Mouse (Mus musculus) ES-E14 (cell line): ENCODE measurements at regions not wholly inside any gene's neighbourhood (a gene's known extent, or its start where the extent isn't known, plus 50 kb on each side); places are given as distances from the start of the nearest gene placed in this dataset.

Experiments used
- DNase-seq: peaks from one replicate; pipeline ENCODE4 v3.0.0-alpha.2; 2013; ENCODE audit warnings: low read depth, low spot score
- H3K27ac ChIP-seq: 2 replicates; pipeline ENCODE4 v1.5.1; 2012; ENCODE audit warnings: low read depth, mild to moderate bottlenecking, low read length, moderate library complexity, mixed read lengths; ENCODE audit not compliant: poor library complexity, insufficient read depth, severe bottlenecking
- H3K36me3 ChIP-seq: 2 replicates; pipeline ENCODE4 v1.6.1; 2012; ENCODE audit warnings: mild to moderate bottlenecking, low read length, moderate library complexity, mixed read lengths; ENCODE audit not compliant: control insufficient read depth, poor library complexity, insufficient read depth, severe bottlenecking
- H3K4me1 ChIP-seq, 2 experiments: fragments of 150-350 bp in 1 of 2; sonication (generic) in 1 of 2; 2 replicates each; pipeline ENCODE4 v1.6.1; 2012; ENCODE audit warnings: low read length in 2 of 2, mild to moderate bottlenecking in 1 of 2, mixed read lengths in 1 of 2; ENCODE audit not compliant: control insufficient read depth in 2 of 2, insufficient read depth in 2 of 2, poor library complexity in 1 of 2
- H3K4me3 ChIP-seq, 2 experiments: fragments of 150-350 bp in 1 of 2; sonication (generic) in 1 of 2; 2 replicates each; pipeline ENCODE4 v1.5.1; 2012; ENCODE audit warnings: low read length in 2 of 2, low read depth in 1 of 2, mild to moderate bottlenecking in 1 of 2, mixed read lengths in 1 of 2; ENCODE audit not compliant: insufficient read depth in 1 of 2, poor library complexity in 1 of 2, severe bottlenecking in 1 of 2
- H3K9ac ChIP-seq: 2 replicates; pipeline ENCODE4 v1.6.1; 2012; ENCODE audit warnings: low read depth, mild to moderate bottlenecking, low read length, mixed read lengths; ENCODE audit not compliant: poor library complexity, insufficient read depth, severe bottlenecking
- H3K9me3 ChIP-seq: fragments of 150-350 bp; sonication (generic); 2 replicates; pipeline ENCODE4 v1.6.1; 2012; ENCODE audit warnings: low read depth, mild to moderate bottlenecking, low read length; ENCODE audit not compliant: control insufficient read depth, insufficient read depth
- CHD2 ChIP-seq: IDR thresholded peaks from 2 replicates; pipeline ENCODE4 v1.6.1; 2014; ENCODE audit warnings: mild to moderate bottlenecking, low read depth, low read length, inconsistent platforms
- HCFC1 ChIP-seq: IDR thresholded peaks from 2 replicates; pipeline ENCODE4 v1.6.1; 2012; ENCODE audit warnings: low read length, inconsistent platforms, borderline replicate concordance; ENCODE audit not compliant: insufficient read depth
- MAFK ChIP-seq: IDR thresholded peaks from 2 replicates; pipeline ENCODE4 v1.6.1; 2014; ENCODE audit warnings: mild to moderate bottlenecking, low read depth, low read length, inconsistent platforms; ENCODE audit not compliant: insufficient read depth
- ZC3H11A ChIP-seq: IDR thresholded peaks from 2 replicates; pipeline ENCODE4 v1.6.1; 2012; ENCODE audit warnings: low read depth, mild to moderate bottlenecking, inconsistent platforms, low read length, borderline replicate concordance
- ZNF384 ChIP-seq: IDR thresholded peaks from 2 replicates; pipeline ENCODE4 v1.6.1; 2012; ENCODE audit warnings: low read depth, low read length, inconsistent platforms
- in situ Hi-C, 2 experiments: fragments of 600-800 bp; cut with MboI; formaldehyde crosslinking; loops; one replicate each; pipeline ENCODE4 v1.15.1; 2025; ENCODE audit warnings: low sequenced_read_pairs in 2 of 2, inconsistent platforms in 1 of 2; ENCODE audit not compliant: unreplicated experiment in 2 of 2

DNA sequence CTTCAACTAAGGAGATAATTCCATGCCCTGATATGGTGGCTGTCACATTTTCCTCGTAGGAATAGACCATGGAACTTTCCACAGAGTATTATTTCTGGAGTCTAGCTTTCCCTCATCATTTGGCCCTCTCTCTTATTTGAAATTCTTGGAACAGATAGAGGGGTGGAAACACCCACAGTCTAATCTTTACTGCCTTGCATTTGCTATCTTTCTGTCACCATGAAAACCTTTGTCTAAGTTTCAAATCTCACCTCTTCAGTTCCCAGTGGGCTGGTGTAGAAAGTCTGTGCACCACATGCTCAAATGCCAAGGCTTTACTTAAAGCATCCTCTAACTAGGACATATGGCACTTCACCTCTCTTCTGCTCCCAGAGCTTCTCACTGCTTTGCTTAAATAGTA, 187.3 kb upstream of the Cdh9 start:
- H3K9ac ChIP-seq, result no peak overlapping the region
- H3K27ac ChIP-seq, result no peak overlapping the region
- no peak overlapping the region for H3K4me3 ChIP-seq
- no peak for TF ChIP-seq HCFC1
- no peak for TF ChIP-seq MAFK
- no peak for TF ChIP-seq ZC3H11A
- DNase-seq, result no peak
- no peaks in the 10 kb centered on the region for H3K9me3 ChIP-seq
- in situ Hi-C loops, result no loop called here
- H3K4me1 ChIP-seq, result no peaks in the 10 kb centered on the region
- no peaks in the 10 kb centered on the region for H3K36me3 ChIP-seq

DNA sequence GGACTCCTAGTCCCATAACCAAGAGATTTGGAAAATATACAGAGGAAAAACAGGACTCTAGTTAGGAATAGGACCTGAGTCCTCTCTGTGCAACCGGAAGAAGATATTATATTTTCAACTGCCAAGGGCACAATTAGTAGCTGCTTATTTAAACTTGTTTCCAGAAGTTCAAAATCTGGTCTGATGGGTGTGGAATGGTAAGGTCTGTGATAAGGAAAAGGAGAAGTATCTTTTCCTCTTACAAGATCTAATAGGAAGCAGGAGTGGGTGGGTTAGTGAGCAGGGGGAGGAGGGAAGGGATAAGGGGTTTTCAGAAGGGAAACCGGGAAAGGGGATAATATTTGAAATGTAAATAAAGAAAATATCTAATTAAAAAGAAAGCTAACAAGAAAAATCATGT, 173.4 kb upstream of the Cdh9 start:
- Histone ChIP-seq H3K4me3 (no peak overlapping the region), H3K36me3 (no peaks in the 10 kb centered on the region), H3K27ac (no peak overlapping the region), H3K4me1 (no peaks in the 10 kb centered on the region), H3K9ac (no peak overlapping the region), H3K9me3 (no peaks in the 10 kb centered on the region)
- TF ChIP-seq CHD2, result no peak
- TF ChIP-seq MAFK, result no peak
- no peak for TF ChIP-seq ZNF384
- no peak for TF ChIP-seq ZC3H11A
- no peak for TF ChIP-seq HCFC1
- no peak for DNase-seq
- in situ Hi-C loops, result no loop called here

- no peak overlapping the region for H3K27ac ChIP-seq
- H3K9me3 ChIP-seq, result no peaks in the 10 kb centered on the region
- no peaks in the 10 kb centered on the region for H3K4me1 ChIP-seq
- in situ Hi-C loops, result no loop called here
- DNase-seq, result no peak
- no peak for TF ChIP-seq MAFK
- TF ChIP-seq ZNF384, result no peak
- no peak for TF ChIP-seq HCFC1
- no peak for TF ChIP-seq ZC3H11A
- no peak for TF ChIP-seq CHD2
- no peak overlapping the region for H3K4me3 ChIP-seq
- H3K9ac ChIP-seq, result no peak overlapping the region
- no peaks in the 10 kb centered on the region for H3K36me3 ChIP-seq
These were observed 172.2 kb upstream of the Cdh9 start for GRCm38 (mm10) chr15:16556338-16556737.

GRCm38 (mm10) chr15:16566155-16566732, 162.3 kb upstream of the Cdh9 start:
- in situ Hi-C loops, result no loop called here
- TF ChIP-seq MAFK (no peak), ZNF384 (no peak), HCFC1 (no peak), ZC3H11A (no peak), CHD2 (no peak)
- Histone ChIP-seq H3K9ac (no peak overlapping the region), H3K4me1 (no peaks in the 10 kb centered on the region), H3K4me3 (no peak overlapping the region), H3K36me3 (no peaks in the 10 kb centered on the region), H3K9me3 (no peaks in the 10 kb centered on the region), H3K27ac (no peak overlapping the region)
- no peak for DNase-seq

GRCm38 (mm10) chr15:16566799-16567198, 161.8 kb upstream of the Cdh9 start:
- H3K9me3 ChIP-seq, result no peaks in the 10 kb centered on the region
- no peak overlapping the region for H3K9ac ChIP-seq
- no peaks in the 10 kb centered on the region for H3K4me1 ChIP-seq
- in situ Hi-C loops, result no loop called here
- no peaks in the 10 kb centered on the region for H3K36me3 ChIP-seq
- no peak overlapping the region for H3K27ac ChIP-seq
- no peak overlapping the region for H3K4me3 ChIP-seq
- TF ChIP-seq MAFK (no peak), HCFC1 (no peak), ZNF384 (no peak), CHD2 (no peak), ZC3H11A (no peak)
- no peak for DNase-seq
